Mouse (Mus musculus): ENCODE measurements around the gene Mcm3ap.

DNA sequence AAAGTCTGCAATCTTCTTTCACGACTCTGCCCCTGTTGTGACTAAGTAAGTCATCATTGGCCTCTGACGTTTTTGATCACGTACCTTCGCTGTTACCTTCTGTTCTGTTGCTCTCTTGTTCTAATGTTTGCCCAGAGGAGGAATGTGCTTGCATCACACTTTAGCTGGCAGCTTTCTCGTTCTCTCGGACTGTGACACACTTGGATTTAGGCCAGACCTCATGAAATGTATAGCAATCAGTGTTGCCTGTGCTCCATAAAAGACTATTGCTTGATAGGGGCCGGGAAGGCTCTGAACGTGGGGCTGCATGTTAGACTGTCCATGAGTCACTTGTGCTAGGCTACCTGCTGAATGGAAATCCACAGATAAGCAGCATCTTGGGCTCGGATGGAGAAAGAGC is 68.9 kb downstream of the Mcm3ap start:
- TF ChIP-seq TAL1 (IDR thresholded peaks at IDR 0.05; ENCODE audit: low read length) (no peak), GATA1 (IDR thresholded peaks at IDR 0.05; ENCODE audit: low read length) (no peak)

Data from erythroblast, embryonic 14.5 days (primary cell).